Mouse (Mus musculus) heart, embryonic 13.5 days (tissue): ENCODE measurements around the gene Sarnp. TPM values are rescaled to one million over a fixed set of nuclear protein-coding genes. Genes with fewer than 3 reads are reported as not detected.
A peak's percentile ranks its signal among the peaks of the same experiment; 100 is the strongest.

Experiments used
- ATAC-seq: fragments of 200-750 bp; cut with Nextera tagmentation; 2 replicates; pipeline ENCODE4 v1.8.0; 2017; ENCODE audit warnings: moderate TSS enrichment; ENCODE audit not compliant: insufficient number of reproducible peaks, low FRiP score, low TSS enrichment; ENCODE audit errors: extremely low read depth
- H3K27ac ChIP-seq: fragments of 300-500 bp; sonication (generic); replicated peaks from 2 replicates; pipeline ENCODE4 v1.5.1; 2015; ENCODE audit warnings: moderate library complexity, mild to moderate bottlenecking, inconsistent platforms
- H3K27me3 ChIP-seq: fragments of 300-500 bp; sonication (generic); replicated peaks from 2 replicates; pipeline ENCODE4 v1.6.1; 2015; ENCODE audit warnings: mild to moderate bottlenecking, inconsistent platforms
- H3K36me3 ChIP-seq: fragments of 300-500 bp; sonication (generic); 2 replicates; pipeline ENCODE4 v1.6.1; 2015; ENCODE audit warnings: mild to moderate bottlenecking, inconsistent platforms
- H3K4me1 ChIP-seq: fragments of 300-500 bp; sonication (generic); 2 replicates; pipeline ENCODE4 v1.6.1; 2015; ENCODE audit warnings: inconsistent platforms
- H3K4me2 ChIP-seq: fragments of 300-500 bp; sonication (generic); 2 replicates; pipeline ENCODE4 v1.6.1; 2015; ENCODE audit warnings: inconsistent platforms, mild to moderate bottlenecking, moderate library complexity
- H3K4me3 ChIP-seq: fragments of 300-500 bp; sonication (generic); 2 replicates; pipeline ENCODE4 v1.5.1; 2015; ENCODE audit warnings: moderate library complexity, mild to moderate bottlenecking, inconsistent platforms
- H3K9ac ChIP-seq: fragments of 300-500 bp; sonication (generic); 2 replicates; pipeline ENCODE4 v1.6.1; 2015; ENCODE audit warnings: inconsistent platforms, mild to moderate bottlenecking, moderate library complexity
- H3K9me3 ChIP-seq: fragments of 300-500 bp; sonication (generic); 2 replicates; pipeline ENCODE4 v1.6.1; 2016; ENCODE audit warnings: inconsistent platforms
- WGBS: fragments of 180-500 bp; shearing (Covaris S2); methylation state at CpG from one replicate; pipeline ENCODE4 v1.1.7; 2015; ENCODE audit warnings: mixed read lengths; 5-methylcytosine and 5-hydroxymethylcytosine counted together
- polyA plus RNA-seq: library from polyadenylated mRNA; unstranded; fragments of >200 nt; fragmentation: Nextera tagmentation; extraction: Ambion mirVana; gene quantifications from 2 replicates; pipeline ENCODE4 v1.2.1, GENCODE M21; 2015

Gene Sarnp
- 164 and 175 TPM in 2 replicates for polyA plus RNA-seq

- H3K9me3 ChIP-seq: no peaks in the 10 kb centered on the region
- H3K27ac ChIP-seq: no peak within 1 kb of the TSS
- peaks cover 70% of the 10 kb centered on the region for H3K36me3 ChIP-seq
- WGBS: 87% methylated on average over 13 of the region's 13 CpGs
- H3K4me1 ChIP-seq: peaks cover 19% of the 10 kb centered on the region
- no peak within 1 kb of the TSS for H3K9ac ChIP-seq
- ATAC-seq: no peak
- no peaks in the 10 kb centered on the region for H3K27me3 ChIP-seq
- no peak within 1 kb of the TSS for H3K4me2 ChIP-seq
- H3K4me3 ChIP-seq: no peak within 1 kb of the TSS
Observed at GRCm38 (mm10) chr10:128817033-128817432, at the start of gene Sarnp. Sarnp (plus strand) TSS chr10:128817333.

GRCm38 (mm10) chr10:128772895-128773294, 44.2 kb upstream of the Sarnp start:
- no peaks in the 10 kb centered on the region for H3K27me3 ChIP-seq
- no peak overlapping the region for H3K9ac ChIP-seq
- 68% methylated on average over 2 of the region's 2 CpGs for WGBS
- H3K4me1 ChIP-seq: no peaks in the 10 kb centered on the region
- no peak for ATAC-seq
- H3K4me3 ChIP-seq: no peak overlapping the region
- 0 out of 2 replicates have a peak, but pooled peaks cover 3% of the 10 kb centered on the region for H3K9me3 ChIP-seq
- H3K27ac ChIP-seq: no peak overlapping the region
- H3K36me3 ChIP-seq: peaks cover 7% of the 10 kb centered on the region
- no peak overlapping the region for H3K4me2 ChIP-seq

GRCm38 (mm10) chr10:128773685-128774084, 43.4 kb upstream of the Sarnp start:
- Histone ChIP-seq H3K27ac (no peak overlapping the region), H3K4me3 (no peak overlapping the region), H3K9ac (no peak overlapping the region), H3K4me2 (no peak overlapping the region), H3K36me3 (peaks cover 2% of the 10 kb centered on the region; the same call in 1 of the 2 replicates), H3K9me3 (0 out of 2 replicates have a peak, but pooled peaks cover 3% of the 10 kb centered on the region), H3K4me1 (peaks cover 5% of the 10 kb centered on the region; the same call in 1 of the 2 replicates), H3K27me3 (no peaks in the 10 kb centered on the region)
- WGBS: 20% methylated on average over 5 of the region's 5 CpGs
- no peak for ATAC-seq

- Histone ChIP-seq H3K9me3 (0 out of 2 replicates have a peak, but pooled peaks cover 4% of the 10 kb centered on the region), H3K4me3 (no peak overlapping the region), H3K27ac (peak overlapping the region; percentile 93), H3K36me3 (no peaks in the 10 kb centered on the region), H3K4me2 (no peak overlapping the region), H3K27me3 (no peaks in the 10 kb centered on the region), H3K4me1 (peaks cover 21% of the 10 kb centered on the region), H3K9ac (no peak overlapping the region)
- no peak for ATAC-seq
- WGBS: 78% methylated on average over 2 of the region's 2 CpGs
Observed at GRCm38 (mm10) chr10:128778441-128778840, 38.7 kb upstream of the Sarnp start.

GRCm38 (mm10) chr10:128779011-128779795, 37.9 kb upstream of the Sarnp start:
- no peak overlapping the region for H3K4me3 ChIP-seq
- H3K4me1 ChIP-seq: peaks cover 21% of the 10 kb centered on the region
- H3K9me3 ChIP-seq: peaks cover 11% of the 10 kb centered on the region
- 26% methylated on average over 8 of the region's 8 CpGs for WGBS
- no peaks in the 10 kb centered on the region for H3K27me3 ChIP-seq
- H3K27ac ChIP-seq: peak overlapping the region; percentile 93
- no peaks in the 10 kb centered on the region for H3K36me3 ChIP-seq
- ATAC-seq: peak; percentile 73
- H3K4me2 ChIP-seq: peak overlapping the region; percentile 34; the same call in 1 of the 2 replicates
- peak overlapping the region; percentile 33; the same call in 1 of the 2 replicates for H3K9ac ChIP-seq

- ATAC-seq: no peak
- Histone ChIP-seq H3K27me3 (no peaks in the 10 kb centered on the region), H3K4me3 (no peak overlapping the region), H3K4me2 (no peak overlapping the region), H3K36me3 (no peaks in the 10 kb centered on the region), H3K9me3 (peaks cover 16% of the 10 kb centered on the region), H3K9ac (no peak overlapping the region), H3K27ac (no peak overlapping the region), H3K4me1 (peaks cover 21% of the 10 kb centered on the region)
- WGBS: 81% methylated on average over 1 of the region's 1 CpGs
Observed at GRCm38 (mm10) chr10:128780200-128780599, 36.9 kb upstream of the Sarnp start.

- Histone ChIP-seq H3K27ac (no peak within 1 kb of the TSS), H3K36me3 (no peaks in the 10 kb centered on the region), H3K4me3 (peak within 1 kb of the TSS; percentile 8; the same call in 1 of the 2 replicates), H3K9me3 (no peaks in the 10 kb centered on the region), H3K9ac (peak within 1 kb of the TSS; percentile 61), H3K4me2 (peak within 1 kb of the TSS; percentile 40), H3K27me3 (no peaks in the 10 kb centered on the region), H3K4me1 (peaks cover 8% of the 10 kb centered on the region)
- no peak for ATAC-seq
- WGBS: 58% methylated on average over 7 of the region's 7 CpGs
Observed at GRCm38 (mm10) chr10:128790398-128791124, 26.6 kb upstream of the Sarnp start, which contains the start of gene Mmp19. Mmp19 (plus strand) TSS chr10:128790910.

- no peak overlapping the region for H3K27ac ChIP-seq
- no peak overlapping the region for H3K4me2 ChIP-seq
- no peaks in the 10 kb centered on the region for H3K36me3 ChIP-seq
- no peak overlapping the region for H3K4me3 ChIP-seq
- H3K27me3 ChIP-seq: no peaks in the 10 kb centered on the region
- peaks cover 14% of the 10 kb centered on the region for H3K4me1 ChIP-seq
- H3K9me3 ChIP-seq: no peaks in the 10 kb centered on the region
- no peak overlapping the region for H3K9ac ChIP-seq
- no peak for ATAC-seq
Observed at GRCm38 (mm10) chr10:128792041-128792440, 25.1 kb upstream of the Sarnp start.

GRCm38 (mm10) chr10:128793258-128793657, 23.9 kb upstream of the Sarnp start:
- peaks cover 14% of the 10 kb centered on the region for H3K4me1 ChIP-seq
- no peak for ATAC-seq
- H3K36me3 ChIP-seq: peaks cover 9% of the 10 kb centered on the region
- no peaks in the 10 kb centered on the region for H3K27me3 ChIP-seq
- no peaks in the 10 kb centered on the region for H3K9me3 ChIP-seq
- no peak overlapping the region for H3K27ac ChIP-seq
- 91% methylated on average over 1 of the region's 1 CpGs for WGBS
- no peak overlapping the region for H3K4me2 ChIP-seq
- no peak overlapping the region for H3K4me3 ChIP-seq
- no peak overlapping the region for H3K9ac ChIP-seq

GRCm38 (mm10) chr10:128794391-128794790, 22.7 kb upstream of the Sarnp start:
- H3K9me3 ChIP-seq: no peaks in the 10 kb centered on the region
- no peak for ATAC-seq
- no peak overlapping the region for H3K9ac ChIP-seq
- H3K4me2 ChIP-seq: no peak overlapping the region
- H3K4me1 ChIP-seq: peaks cover 14% of the 10 kb centered on the region
- H3K27ac ChIP-seq: no peak overlapping the region
- WGBS: 72% methylated on average over 5 of the region's 5 CpGs
- H3K27me3 ChIP-seq: no peaks in the 10 kb centered on the region
- peaks cover 20% of the 10 kb centered on the region for H3K36me3 ChIP-seq
- no peak overlapping the region for H3K4me3 ChIP-seq

- WGBS: 90% methylated on average over 3 of the region's 3 CpGs
- Histone ChIP-seq H3K4me2 (no peak overlapping the region), H3K36me3 (peaks cover 32% of the 10 kb centered on the region), H3K4me3 (no peak overlapping the region), H3K27ac (no peak overlapping the region), H3K27me3 (no peaks in the 10 kb centered on the region), H3K4me1 (peaks cover 14% of the 10 kb centered on the region), H3K9ac (no peak overlapping the region), H3K9me3 (no peaks in the 10 kb centered on the region)
- no peak for ATAC-seq
Observed at GRCm38 (mm10) chr10:128795581-128795980, 21.6 kb upstream of the Sarnp start.
